Mouse (Mus musculus): ENCODE results near the gene Abcg8. TPM values are rescaled to one million over a fixed set of nuclear protein-coding genes. Genes with fewer than 3 reads are reported as not detected.

Gene Abcg8
- total RNA-seq, 4 experiments from 2014 or later: 0.08 TPM; not detected in 3

DNA sequence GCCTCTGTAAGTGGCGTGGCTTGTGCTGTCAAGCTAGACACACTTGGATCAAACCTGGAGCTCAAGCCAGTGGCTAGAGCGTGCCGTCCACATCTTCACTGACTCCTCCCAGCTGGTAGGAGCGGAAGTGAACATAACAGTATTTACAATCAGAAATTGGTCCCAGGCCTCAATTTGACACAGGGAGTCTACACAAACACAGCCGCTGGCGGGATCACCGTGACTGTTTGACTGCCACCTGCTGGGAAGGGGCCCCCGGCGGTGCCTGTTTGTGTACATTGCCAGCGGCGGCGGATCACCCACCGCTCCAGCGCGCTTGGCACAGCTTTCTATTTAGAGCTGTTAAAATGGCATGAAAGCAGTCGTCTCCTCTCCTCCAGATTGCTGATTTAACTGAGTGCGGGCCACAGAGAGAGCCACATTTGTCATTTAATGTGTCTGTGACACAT, 33.3 kb downstream of the Abcg8 start:
- no peak for DNase-seq (ENCODE audit: low spot score in 2 of 2)

DNA sequence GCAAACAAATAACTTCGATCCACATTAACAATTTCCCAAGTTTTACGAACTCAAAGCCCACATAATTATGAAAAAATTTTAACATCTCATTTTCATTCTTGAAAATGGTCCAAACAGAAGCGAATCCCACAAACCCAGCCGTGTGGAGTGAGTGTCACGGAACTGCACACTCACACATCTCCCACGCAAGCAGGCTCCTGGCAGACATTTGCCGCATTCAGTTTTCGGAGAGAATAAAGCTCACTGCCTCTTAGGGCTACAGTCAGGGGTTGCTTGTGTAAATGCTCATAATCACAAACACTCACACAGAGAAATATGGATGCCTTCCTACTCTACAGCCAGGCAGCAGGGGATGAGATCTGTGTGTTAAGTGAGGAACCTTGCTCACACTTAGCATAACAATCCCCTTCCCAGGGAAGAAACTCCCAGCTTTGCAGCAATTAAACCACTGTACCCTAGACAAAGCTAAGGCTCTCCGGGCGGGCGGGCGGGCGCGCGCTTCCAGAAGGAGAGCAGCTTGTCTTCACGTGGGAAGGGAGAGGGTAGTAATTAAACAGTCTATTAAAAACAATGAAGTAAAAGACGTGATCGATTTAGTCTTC, 37.6 kb downstream of the Abcg8 start:
- DNase-seq (ENCODE audit: low spot score in 2 of 2): no peak

DNA sequence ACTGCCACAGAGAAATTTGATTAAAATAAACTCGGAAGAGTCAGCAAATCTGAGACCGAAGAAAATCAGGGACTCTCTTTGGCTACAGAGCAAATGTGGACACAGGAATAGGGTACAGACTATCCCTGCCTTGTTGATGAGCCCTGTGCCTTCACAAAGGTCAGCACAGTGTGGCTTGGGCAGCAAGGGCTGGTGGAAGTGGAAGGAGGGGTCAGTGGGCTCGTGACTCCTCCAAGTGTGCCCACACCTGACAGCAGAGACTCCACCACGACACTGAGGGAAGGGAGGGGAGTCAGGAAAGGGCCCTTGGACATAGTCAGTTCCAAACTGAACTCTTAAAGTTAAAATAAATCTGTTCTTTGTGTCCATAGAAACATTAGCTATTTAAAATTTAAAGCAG, 38.8 kb downstream of the Abcg8 start:
- no peak for DNase-seq (ENCODE audit: low spot score in 2 of 2)

DNA sequence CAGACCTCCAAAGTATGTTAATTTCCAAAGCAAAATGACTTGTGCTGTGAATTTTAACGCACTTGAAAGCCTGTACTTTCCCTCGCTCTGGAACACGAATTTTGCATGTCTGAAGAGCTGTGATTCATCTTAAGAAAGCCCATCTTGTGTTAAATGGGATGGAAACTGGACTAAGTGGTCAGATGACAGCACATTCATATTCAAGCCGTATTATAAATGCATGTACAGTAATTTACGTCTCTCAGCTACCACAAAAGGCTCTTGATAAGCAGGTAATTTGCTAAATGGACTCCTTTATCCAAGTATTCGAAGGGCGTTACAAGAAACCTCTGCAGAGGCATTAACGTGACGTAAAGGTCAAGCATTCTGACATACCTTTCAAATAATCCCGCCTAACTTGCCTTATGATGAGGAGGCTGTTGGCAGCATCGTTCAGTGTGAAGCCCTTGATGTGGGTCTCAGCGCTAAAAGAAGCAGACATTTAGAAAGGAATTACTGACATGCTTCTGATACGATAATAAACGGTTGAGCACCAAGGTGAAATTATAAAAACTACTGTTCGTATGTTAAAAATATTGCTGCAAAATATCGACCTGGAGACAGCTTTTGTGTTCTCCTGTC, 40.3 kb downstream of the Abcg8 start:
- DNase-seq (ENCODE audit: low spot score in 2 of 2): no peak

DNA sequence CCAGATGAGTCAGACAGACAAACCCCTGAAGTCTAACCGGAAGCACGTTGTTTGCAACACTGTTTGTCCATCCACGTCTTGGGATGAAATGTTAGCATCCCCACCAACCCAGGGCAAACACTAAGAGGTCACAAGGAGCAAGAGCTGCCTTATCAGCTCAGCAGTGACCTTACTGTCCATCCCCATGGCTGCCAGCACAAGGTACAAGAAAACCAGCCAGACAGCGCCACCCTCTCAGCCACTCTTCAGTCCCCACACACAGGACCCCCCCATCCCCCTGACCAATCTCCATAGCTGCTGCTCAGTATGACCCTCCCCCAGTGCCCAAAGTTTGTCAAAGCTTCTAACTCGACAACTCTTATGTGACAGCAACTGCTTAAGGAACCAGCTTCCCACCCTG, 41.3 kb downstream of the Abcg8 start:
- DNase-seq (ENCODE audit: low spot score in 2 of 2): no peak

DNA sequence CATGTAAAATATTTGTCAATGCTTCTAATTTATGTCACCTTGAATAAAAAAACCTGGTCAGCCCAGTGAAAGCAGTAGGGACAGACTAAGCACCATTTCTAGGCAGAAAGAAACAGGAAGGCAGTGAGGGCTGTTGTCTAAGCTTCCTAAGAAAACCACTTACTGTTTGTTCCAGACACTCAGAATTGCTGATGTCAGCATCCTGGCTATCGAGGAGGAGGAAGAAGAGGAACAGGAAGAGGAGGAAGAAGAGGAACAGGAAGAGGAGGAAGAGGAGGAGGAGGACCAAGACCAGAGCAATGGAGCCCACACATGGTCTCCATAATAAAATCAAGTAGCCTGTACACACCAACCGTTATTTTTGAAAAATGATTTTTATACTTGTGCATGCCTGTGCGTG, 43.0 kb downstream of the Abcg8 start:
- no peak for DNase-seq (ENCODE audit: low spot score in 2 of 2)

DNA sequence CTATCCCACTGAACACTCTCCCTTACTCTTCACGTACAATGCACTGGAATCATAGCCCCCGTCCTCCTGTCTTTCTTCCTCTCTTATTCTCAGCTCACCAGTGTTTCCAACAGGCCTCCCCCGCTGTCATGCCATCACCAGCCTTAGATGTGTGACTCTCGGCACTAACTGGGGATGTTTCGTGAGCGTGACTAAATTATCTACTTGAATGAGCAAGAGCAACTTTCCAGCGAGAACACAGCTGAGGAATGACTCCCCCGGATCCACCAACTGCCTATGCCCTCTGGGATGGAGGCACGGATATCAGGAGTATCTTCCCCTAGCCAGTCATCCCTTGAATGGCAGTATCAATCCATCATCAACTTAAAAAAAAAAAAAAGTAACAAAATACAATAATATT, 47.9 kb downstream of the Abcg8 start:
- no peak for DNase-seq (ENCODE audit: low spot score in 2 of 2)

DNA sequence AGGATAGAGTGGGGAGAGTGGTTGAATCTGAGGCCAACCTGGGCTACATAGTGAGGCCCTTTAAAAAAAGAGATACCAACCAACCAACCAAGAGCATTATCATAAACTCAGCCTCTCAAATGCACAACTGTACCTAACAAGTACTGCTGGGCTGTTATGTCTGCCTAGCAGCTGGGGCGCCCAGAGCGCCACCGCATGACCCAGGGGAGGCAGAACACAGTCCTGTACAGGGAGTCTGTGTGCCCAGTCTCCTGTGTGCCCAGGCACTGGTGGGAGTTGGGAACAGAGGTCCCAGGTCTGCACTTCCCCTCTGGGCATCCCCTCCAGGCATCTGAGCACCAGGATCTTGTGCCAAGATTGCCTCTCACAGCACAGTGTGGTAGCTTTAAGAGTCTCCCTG, 49.1 kb downstream of the Abcg8 start:
- DNase-seq (ENCODE audit: low spot score in 2 of 2): no peak

DNA sequence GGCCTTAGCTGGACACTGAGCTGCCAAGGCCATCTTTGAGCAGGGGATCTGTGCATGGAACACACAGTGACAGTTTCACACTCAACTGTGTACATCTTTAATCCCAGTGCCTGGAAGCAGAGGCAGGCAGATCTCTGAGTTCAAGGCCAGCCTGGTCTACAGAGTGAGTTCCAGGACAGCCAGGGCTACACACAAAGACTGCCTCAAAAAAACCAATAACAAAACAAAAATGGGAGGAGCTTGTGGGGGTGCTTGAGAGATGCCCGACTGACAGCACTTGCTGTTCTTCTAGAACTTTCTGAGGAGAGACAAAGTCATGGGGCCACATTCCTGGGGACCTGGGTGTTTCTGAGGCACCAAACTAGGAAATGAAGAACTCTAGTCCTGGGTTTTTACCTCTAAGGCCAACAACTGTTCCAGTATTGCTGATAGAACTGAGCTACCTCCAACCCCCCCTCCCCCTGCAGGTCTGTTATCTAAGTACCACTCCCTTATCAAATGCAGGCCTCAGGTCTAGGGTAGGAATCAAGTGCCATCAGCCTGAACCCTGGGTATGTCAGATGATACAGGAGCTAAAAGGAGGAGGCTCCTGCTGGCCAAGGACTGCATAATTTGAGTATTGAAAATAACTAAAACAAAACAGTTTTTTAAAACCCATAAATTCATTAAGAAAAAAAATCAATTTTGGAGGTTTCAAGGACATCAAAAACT, 52.3 kb downstream of the Abcg8 start:
- DNase-seq (ENCODE audit: low spot score in 2 of 2): no peak

DNA sequence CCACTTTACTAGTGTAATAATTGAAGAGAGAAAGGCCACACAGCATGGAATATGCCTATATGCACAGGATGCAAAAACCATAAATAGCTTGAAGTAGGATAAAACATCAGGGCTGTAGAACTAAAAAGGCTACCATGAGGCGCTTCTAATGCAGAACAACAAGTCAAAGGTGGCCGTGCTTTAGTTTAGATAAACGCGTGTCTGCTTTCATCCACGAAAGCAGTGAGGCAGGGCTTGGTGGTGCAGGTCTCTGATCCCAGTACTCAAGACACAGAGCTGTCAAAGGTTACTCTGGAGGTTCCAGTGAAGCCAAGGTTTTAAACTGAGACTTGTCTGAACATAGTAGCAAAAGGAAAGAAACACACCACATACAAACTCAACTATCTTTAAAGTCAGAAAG, 53.0 kb downstream of the Abcg8 start:
- no peak for DNase-seq (ENCODE audit: low spot score in 2 of 2)

DNA sequence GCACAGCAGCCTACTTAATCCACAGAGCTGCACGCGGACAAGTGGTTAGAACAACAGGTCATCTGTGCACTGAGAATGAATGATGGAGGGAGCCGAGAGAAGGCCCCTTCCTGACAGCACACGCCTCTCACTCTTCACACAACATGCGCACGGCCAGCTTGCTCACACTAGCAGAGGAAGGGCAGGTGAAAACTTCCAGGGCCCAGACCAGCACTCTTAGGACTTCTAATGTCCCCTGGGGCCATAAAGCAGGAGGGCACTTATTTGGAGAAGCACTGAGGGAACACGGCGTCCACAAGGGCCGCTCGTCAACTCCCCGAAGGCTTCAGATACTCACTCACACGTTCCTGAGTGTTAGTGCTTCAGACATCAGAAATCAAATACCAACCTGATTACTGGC, 55.3 kb downstream of the Abcg8 start:
- no peak for DNase-seq (ENCODE audit: low spot score in 2 of 2)

DNA sequence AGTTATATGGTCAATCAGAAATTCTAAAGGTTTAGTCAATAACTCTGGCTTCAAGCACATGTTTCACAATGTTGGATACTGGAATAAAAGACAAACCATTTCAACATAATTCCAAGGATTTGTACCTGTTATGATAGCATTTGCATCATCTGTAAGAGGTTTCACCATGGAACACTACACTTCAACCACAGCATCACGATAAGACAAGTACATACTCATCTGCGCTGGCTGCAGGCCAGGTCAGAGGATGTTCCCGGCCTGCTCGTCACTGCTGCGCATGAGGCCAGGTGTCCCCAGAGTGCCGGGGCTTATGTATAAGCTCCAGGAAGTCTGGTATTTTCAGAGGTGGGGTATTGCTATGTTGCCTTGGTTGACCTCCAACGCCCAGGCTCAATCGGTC, 56.5 kb downstream of the Abcg8 start:
- DNase-seq (ENCODE audit: low spot score in 2 of 2): no peak

DNA sequence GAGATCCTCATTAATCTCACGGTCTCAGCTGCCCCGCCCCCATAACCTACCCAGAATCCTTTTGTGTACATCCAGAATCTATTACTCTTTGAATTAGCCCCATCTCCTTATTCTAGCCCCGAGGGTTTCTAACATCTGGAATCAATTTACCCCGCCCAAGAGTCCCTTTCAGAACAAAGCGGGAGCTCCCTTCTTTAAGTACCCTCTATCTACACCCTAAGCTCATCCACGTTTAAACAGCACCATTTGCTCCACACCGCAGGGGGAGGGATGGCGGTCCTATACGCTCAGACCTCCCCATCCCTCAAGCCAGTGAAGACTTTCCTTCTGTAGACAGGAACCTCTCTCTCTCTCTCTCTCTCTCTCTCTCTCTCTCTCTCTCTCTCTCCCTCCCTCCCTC, 60.6 kb downstream of the Abcg8 start:
- DNase-seq (ENCODE audit: low spot score in 2 of 2): no peak

DNA sequence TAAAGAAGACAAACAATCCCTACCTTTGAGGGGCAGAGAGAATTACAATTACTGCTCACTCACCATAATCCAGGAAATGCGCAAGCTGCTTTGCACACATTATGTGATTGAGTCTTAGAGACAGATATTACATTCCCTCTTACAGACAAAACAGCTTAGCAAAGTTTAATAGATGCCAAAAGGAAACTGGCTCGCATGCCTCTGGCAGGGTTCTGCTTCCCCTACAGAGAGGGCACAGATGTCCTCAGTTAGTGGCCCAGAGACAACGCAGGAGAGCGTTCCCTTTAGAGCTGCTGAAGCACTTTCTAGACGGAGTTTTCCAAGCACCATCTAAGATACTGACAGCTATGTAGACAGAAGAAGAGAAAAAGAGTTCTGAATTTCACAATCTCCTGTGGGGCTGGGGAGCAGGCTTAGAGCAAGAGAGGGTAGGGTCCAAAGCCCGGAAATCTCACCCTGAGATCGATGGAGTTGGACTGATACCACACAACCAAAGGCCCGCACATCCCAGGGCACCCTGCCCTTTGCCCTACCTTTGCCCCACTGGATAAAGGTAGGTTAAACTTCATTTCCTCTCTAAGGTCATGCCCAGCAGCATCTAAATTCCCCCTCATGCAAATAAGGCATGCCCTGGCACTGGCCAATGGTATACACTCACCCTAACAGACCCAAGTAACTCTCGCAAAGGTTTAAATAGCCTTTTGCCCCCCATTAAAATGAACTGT, 62.1 kb downstream of the Abcg8 start:
- DNase-seq (ENCODE audit: low spot score in 2 of 2): no peak

DNA sequence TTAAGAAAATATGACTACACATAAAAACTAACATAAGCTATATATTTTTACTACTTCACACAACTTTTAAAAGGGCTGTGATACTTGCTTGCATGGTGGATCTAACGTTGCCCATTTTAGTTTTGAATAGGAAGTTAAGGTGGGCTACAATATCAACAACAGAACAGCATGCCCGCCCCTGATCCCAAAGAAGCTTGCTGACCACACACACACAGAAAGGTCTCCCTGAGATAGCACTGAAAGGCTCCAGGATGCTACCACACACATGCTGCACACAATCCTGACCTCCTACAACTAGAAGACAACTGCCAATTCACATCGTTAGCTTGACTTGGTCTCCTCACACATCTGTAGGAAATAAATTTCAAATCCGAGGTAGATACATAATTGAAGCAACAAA, 68.2 kb downstream of the Abcg8 start:
- DNase-seq (ENCODE audit: low spot score in 2 of 2): no peak

DNA sequence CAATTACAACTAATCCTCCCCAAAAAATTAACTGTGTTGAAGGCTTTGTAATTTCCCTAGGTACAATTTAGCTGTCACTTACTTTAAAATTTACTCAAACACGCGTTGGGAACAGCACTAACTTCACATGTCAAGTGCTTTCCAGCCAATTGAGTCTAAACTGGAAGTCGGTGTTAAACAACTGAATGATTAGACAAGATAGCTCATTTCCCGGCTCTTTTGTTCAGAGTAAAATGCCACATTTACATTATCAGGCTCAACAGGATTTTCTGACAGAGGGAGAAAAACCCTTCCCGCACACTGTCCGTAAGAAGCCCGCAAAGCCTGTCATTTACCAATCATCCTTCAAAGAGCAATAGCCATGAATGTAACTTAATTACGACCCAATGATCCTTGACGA, 68.9 kb downstream of the Abcg8 start:
- DNase-seq (ENCODE audit: low spot score in 2 of 2): no peak

DNA sequence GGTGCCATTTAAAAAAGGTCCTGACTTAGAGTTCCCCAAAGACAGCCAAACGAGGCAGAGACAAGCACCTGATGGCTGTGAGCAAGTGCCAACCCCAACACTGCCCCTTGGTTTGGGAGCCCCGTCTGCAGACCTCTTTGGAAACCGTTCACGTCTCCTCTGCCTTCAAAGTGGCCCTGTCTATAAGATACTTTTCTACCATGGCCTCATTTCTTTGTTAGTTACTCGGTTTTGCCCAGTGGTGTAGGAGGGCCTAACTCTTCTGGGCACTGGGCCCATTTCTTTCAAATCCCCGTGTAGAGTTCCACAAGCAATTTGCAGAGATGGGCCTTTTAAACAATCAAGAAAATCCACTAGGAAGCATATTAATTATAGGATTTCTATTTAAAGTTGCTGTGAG, 71.1 kb downstream of the Abcg8 start:
- DNase-seq (ENCODE audit: low spot score in 2 of 2): no peak

DNA sequence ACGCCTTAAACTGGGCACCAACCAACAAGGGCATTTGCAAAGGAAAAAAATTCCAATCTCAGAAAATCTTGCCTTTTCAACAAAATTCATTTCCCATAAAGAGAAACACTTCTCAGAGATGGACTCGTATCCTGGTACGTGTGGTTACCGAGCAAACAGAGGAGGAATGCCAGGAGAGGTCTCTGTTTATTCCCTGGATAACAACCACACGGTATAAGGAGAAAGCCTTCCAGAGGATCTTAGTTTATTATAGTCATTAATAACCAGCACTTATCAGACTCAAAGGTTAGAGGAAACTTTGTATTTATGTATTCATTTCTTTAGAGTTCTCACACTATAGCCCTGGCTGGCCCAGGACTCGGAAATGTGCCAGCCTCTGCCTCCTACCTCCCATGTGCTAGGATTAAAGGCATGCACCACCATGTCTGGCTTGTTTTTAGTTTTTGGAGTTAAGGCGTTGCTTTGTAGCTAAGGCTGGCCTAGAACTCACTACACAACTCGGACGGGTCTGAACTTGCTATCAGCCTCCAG, 72.1 kb downstream of the Abcg8 start:
- DNase-seq (ENCODE audit: low spot score in 2 of 2): no peak

DNA sequence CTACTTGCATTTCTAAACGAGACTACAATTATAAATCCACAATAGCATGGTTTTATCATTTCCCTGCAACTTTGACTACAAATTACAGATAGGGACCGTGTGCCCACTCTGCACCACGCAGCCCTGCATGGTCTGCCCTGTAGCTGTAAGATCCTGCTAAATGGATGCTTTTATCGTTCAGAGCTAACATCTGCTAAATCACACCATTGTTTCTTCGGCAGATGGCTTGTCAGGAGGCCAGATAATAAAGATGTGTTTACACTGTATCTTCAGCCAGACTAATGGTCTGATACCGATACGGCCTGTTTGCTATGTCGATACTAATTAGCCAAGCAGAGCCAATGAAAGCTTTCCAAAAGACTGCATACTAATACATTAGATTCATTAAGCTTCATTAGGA, 73.2 kb downstream of the Abcg8 start:
- DNase-seq (ENCODE audit: low spot score in 2 of 2): no peak

Measured in gastrocnemius, adult 8-10 months (tissue).